Mouse (Mus musculus): Measurements from ENCODE around the gene Shc1. TPM values are rescaled to one million over a fixed set of nuclear protein-coding genes. Genes with fewer than 3 reads are reported as not detected.

Shc1 gene
- total RNA-seq, 2 experiments from 2014 or later, result 59.1 to 62.1 TPM

GRCm38 (mm10) chr3:89388901-89389740, 29.1 kb upstream of the Shc1 start:
- intact Hi-C loops (cut with DNase I), result no loop called here
- DNase-seq, result peak; percentile 52 to 66

DNA sequence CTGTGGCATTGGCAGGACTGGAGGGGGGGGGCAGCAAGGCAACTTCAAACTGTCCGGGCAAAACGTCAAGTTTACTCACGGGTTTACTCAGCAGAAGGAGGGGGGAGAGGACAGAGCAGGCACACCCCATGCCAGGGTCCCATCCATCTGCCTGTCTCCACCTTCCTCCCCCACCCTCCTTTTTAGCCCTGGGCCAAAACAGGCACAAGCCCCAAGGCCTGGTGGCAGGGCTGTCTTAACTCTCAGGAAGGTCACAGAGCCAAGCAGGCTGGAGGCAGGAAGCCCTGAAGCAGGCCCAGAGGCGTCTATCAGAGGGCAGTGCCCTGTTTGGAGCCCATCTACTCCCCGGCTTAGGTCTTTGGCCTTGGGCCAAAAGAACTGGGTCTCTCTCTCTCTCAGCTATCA, 28.1 kb upstream of the Shc1 start:
- DNase-seq, result peak; percentile 73 to 83
- intact Hi-C loops (cut with DNase I), result no loop called here

DNA sequence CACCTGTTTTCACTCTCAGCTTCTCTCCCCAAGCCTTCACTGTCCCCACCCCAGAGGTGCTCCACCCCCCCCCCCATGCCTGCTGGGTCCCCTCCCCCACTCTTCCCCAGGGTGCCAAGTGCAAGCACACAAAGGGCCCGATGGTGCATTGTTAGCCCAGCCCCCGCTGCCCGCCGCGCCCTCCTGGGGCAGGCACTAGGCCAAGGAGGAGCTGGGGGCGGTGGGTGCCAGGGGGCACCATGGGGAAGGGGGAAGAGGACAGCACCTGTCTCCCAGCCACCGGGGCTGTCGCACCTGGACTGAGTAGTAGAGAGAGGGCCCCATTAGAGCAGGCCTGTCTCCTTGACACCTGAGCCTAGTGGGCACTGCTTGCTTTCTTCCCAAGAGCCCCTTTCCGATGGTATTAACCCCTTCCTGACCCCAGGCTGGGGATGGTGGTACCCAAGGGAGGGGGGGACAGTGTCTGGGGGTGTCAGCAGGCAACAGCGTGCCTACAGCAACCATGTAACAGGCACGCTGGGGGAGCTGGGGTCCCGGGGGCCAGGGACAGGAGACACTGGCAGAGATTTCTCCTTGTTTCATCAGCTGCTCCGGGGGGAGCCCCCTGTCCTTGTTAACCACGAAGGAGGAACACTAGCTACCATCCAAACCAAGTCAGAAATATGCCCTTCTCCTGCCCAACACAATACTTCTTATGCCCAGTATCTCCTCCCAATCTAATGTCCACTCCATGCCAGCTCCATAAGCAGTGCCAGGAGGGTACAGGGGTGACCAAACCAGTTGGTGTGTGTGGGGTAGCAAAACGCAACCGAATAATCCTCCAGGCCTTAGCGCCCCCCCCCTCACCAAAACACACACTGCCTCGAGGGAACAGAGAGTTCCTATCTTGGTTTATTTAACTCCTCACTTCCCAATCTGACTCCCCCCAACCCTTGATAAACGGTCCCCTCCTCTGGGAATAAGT, 27.3 kb upstream of the Shc1 start:
- intact Hi-C loops (cut with DNase I), result no loop called here
- DNase-seq, result peak; percentile 53 to 66

DNA sequence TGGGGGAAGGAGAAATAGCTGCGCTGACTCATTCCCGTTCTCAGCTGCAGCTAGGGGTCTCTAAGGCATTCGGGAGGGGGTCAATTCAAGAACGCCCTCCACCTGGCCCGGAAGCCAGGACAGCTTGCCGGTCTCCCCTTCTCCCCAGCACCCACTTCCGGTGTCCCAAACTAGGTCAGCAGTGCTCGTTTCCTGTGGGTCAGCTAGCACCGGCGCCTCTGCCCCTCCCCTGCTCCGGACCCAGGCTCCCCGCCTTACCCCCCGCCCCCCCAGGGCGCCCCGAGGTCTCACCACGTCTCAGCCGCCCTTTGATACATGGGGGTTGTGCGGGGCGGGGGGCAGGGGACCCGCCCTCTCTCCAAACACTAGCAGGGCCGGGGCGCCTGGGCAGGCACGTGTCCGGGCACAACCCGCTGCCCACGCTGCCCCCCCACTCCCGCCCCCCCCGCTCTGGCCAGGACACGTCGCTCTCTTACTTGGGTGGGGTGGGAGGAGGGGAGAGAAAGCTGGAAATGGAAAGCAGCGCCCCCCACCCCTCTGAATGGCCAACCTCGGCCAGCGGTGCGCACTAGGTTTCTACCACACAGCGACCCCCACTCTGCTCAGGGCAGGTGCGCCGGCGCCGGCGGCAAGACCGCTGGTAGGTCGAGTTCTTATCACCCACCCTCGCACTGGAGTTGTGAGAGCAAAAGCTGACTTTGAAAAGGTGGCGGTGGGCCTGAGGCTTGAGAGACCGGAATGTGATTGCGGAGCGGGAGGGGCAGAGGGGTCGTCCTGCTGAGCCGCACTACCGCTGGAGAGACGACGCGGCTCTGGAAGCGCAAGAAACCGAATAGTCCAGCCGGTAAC, 26.4 kb upstream of the Shc1 start:
- peak; percentile 83 to 84 for DNase-seq
- intact Hi-C loops (cut with DNase I), result loop anchor here (2.0 kb wide), 1 partner anchor 37 kb away; no protein-coding TSS in a partner anchor

GRCm38 (mm10) chr3:89392871-89393311, 25.4 kb upstream of the Shc1 start:
- peak; percentile 51 to 57 for DNase-seq
- intact Hi-C loops (cut with DNase I), result loop anchor here (2.0 kb wide), 1 partner anchor 38 kb away; no protein-coding TSS in a partner anchor

- DNase-seq, result peak; percentile 99 to 100
- intact Hi-C loops (cut with DNase I), result loop anchor here (2.0 kb wide), 3 partner anchors 17 to 39 kb away; partner anchors contain the start of genes Cks1b, Flad1 and Shc1
These were observed 24.6 kb upstream of the Shc1 start for GRCm38 (mm10) chr3:89393605-89394004.

DNA sequence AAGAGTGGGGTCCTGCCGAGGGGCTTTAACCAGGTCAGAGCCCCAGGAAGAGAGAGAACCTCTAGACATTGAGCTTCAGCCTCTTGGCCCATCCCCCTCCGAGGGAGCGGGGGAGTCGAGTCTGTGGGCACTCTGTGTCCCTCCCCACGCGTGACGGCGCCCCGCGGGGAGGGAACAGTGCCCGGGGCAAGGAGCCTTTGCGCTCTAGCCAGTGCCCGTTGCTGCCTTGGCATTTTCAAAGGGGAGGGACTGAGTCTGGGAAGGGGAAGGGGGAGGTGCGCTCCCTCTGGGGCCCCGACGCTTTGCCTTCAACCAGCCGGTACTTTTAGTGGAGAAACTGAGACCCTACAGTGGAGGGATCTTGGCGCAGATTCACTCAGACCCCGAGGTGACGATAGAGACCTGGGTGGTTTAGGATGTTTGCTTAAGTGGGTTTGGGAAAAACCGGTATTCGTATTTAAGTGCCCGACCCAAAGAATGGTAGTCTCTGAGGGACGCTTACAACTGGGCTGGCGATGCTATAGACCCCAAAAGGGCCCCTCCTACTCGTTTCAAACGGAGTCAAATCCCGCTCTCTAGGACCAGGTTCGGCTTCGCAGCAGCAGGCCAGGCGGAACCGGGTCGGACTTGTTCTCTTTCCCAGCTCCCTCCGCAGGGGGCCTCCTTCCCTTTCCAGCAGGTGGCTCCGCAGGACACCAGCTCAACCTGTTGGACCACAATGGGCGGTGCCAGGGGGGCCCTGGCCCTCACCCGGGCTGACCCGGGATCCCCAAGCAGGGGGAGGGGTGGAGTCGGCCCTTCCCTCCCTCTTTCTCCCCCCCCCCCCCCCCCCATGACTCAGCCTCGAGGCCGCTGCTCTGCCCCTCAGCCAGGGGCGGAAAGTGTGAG, 24.0 kb upstream of the Shc1 start, which contains the start of gene Zbtb7b:
Gene Zbtb7b (minus strand): TSS at position 771 of the 888 bp plus-strand sequence.
- peak; percentile 82 to 85 for DNase-seq
- intact Hi-C loops (cut with DNase I), result loop anchor here (2.0 kb wide), 2 partner anchors 17 to 25 kb away; partner anchors contain the start of genes Cks1b, Flad1 and Shc1

GRCm38 (mm10) chr3:89394894-89395256, 23.4 kb upstream of the Shc1 start:
- peak; percentile 90 to 91 for DNase-seq
- intact Hi-C loops (cut with DNase I), result loop anchor here (2.0 kb wide), 2 partner anchors 16 to 24 kb away; partner anchors contain the start of genes Cks1b, Flad1 and Shc1

DNA sequence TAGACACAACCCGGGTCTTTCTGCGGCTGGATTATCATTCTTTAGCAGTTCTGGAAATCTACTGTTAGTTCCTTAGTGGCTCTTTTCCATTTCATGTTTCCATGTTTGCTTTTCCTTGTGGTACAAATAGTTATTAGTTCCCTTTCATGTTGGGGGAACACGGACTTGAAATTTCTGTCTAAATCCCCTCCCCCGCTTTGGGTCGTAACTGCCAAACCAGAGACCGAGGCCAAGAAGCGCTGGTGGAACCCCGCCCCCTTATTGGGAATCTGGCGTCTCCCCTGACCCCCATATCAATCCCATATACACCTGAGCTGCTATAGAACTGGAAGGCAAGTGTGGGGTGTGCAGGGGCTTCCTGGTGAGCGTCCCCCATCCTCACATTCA, 22.8 kb upstream of the Shc1 start:
- intact Hi-C loops (cut with DNase I), result loop anchor here (2.0 kb wide), 2 partner anchors 15 to 23 kb away; partner anchors contain the start of genes Cks1b, Flad1 and Shc1
- DNase-seq, result peak in 1 of 2 experiments; percentile 40

- intact Hi-C loops (cut with DNase I), result loop anchor here (1.0 to 2.0 kb wide), 3 partner anchors 15 to 89 kb away; partner anchors contain the start of genes Cks1b, Flad1 and Shc1
- DNase-seq, result peak; percentile 82 to 83
These were observed 22.2 kb upstream of the Shc1 start for GRCm38 (mm10) chr3:89395806-89396653.

DNA sequence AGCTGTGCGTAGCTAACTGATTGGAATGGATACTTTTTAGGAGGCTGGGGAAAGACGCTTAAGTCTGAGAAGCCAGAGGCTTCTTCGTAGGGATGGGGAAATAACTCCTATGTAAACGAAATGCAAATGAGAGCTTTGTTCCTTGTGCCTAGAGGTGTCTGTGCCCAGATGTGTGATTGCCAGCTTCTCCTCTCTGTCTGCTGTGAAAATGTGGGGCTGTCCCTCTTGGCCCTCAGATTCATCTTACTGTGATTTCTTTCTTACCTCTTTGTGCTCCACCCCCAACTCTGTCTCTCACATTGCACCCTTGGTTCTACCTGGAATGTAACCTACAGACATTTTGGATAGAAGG, 21.6 kb upstream of the Shc1 start:
- intact Hi-C loops (cut with DNase I), result loop anchor here (1.0 kb wide), 1 partner anchor 89 kb away; no protein-coding TSS in a partner anchor

GRCm38 (mm10) chr3:89401329-89401728, 16.9 kb upstream of the Shc1 start:
- intact Hi-C loops (cut with DNase I), result no loop called here
- no peak for DNase-seq

More for the DNA sequence above, 21.6 kb upstream of the Shc1 start:
- DNase-seq, result no peak

DNA sequence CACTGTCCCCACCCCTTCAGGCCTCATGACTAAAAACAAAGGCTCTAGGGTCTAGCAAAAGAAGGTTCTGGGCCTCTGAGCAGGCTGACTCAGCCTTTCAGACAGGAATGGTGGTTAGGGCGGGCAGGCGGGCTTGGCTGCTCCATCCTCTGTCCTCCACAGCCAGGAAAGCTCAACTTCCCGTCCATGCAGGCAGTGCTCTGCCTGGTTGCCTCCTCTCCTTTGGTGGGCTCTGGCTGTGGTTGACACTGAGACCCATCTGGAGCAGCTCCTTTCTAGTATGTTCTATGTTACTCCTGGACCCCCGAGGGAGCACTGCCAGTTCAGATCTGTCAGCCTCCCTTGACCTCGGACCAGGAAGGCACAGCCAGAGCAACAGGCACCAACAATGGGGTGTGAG, 15.6 kb upstream of the Shc1 start, which contains the start of gene Lenep:
Gene Lenep (minus strand): TSS at position 101 of the 400 bp plus-strand sequence.
- no peak for DNase-seq
- intact Hi-C loops (cut with DNase I), result no loop called here

GRCm38 (mm10) chr3:89406887-89407286, 11.4 kb upstream of the Shc1 start:
- intact Hi-C loops (cut with DNase I), result loop anchor here (5.0 kb wide), 1 partner anchor 40 kb away; no protein-coding TSS in a partner anchor
- no peak for DNase-seq

GRCm38 (mm10) chr3:89408448-89408847, 9.8 kb upstream of the Shc1 start:
- intact Hi-C loops (cut with DNase I), result loop anchor here (5.0 kb wide), 1 partner anchor 39 kb away; no protein-coding TSS in a partner anchor
- DNase-seq, result no peak

DNA sequence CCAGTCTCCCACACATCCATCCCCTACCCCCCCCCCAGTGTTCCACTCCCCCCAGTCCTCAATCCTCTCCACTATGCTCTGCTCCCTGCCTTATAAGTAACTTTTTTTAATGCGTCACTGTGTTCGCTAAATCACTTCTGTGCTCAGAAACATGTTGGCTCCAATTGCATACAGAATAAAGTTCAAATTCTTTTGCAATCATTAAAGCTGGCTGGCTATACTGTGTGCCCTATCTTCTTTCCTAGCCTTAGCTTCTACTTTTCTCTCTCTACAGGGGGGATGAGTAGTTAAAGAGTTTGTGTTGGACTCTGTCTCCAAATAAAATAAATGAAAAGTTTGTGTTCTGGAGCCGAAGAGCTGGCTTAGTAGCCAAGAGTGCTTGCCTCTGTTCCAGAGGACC, 8.5 kb upstream of the Shc1 start:
- no peak for DNase-seq
- intact Hi-C loops (cut with DNase I), result loop anchor here (2.0 to 5.0 kb wide), 2 partner anchors 15 to 38 kb away; partner anchors contain the start of gene Zbtb7b

DNA sequence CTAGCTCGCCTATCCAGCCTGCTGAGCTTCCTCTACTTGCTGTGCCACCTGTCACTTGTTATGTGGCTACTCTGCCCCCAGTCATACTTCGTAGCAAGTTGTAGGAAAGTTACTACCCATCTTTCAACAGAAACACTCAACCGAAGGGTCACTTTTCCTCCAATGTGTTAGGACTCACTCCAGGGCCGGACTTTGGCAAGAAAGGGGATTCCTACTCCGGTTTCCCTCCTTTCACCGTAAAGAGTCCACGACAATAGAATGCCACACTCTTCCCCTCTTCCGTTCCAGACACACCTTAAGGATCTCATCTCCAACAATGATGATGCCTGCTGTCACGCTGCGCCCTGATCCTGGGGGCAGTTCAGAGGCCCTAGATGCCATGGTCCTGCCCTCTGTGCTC, 7.4 kb upstream of the Shc1 start:
- no peak for DNase-seq
- intact Hi-C loops (cut with DNase I), result loop anchor here (1.0 to 2.0 kb wide), 2 partner anchors 16 to 33 kb away; partner anchors contain the start of gene Zbtb7b

Data from heart, postnatal 10 days (tissue).